Mouse (Mus musculus) embryonic fibroblast, embryonic 13.5 days (primary cell): ENCODE measurements around the gene C1rl. TPM values are rescaled to one million over a fixed set of nuclear protein-coding genes. Genes with fewer than 3 reads are reported as not detected.
A peak's percentile ranks its signal among the peaks of the same experiment; 100 is the strongest.

ENCODE experiments used
- H3K27ac ChIP-seq: 2 replicates; pipeline ENCODE4 v1.5.1; 2012; ENCODE audit warnings: low read length, control low read depth, inconsistent platforms; ENCODE audit not compliant: insufficient read depth
- H3K4me1 ChIP-seq: 2 replicates; pipeline ENCODE4 v1.6.1; 2011; ENCODE audit warnings: low read length; ENCODE audit not compliant: control insufficient read depth, insufficient read depth
- H3K4me3 ChIP-seq: 2 replicates; pipeline ENCODE4 v1.5.1; 2011; ENCODE audit warnings: mild to moderate bottlenecking, control low read depth, low read length; ENCODE audit not compliant: insufficient read depth
- CTCF ChIP-seq: IDR thresholded peaks from 2 replicates; pipeline ENCODE4 v1.5.1; 2011; ENCODE audit warnings: mild to moderate bottlenecking, control low read depth, low read length, moderate library complexity, borderline replicate concordance; ENCODE audit not compliant: insufficient read depth
- POLR2A ChIP-seq: IDR thresholded peaks from 2 replicates; pipeline ENCODE4 v1.6.1; 2011; ENCODE audit warnings: low read depth, mild to moderate bottlenecking, control low read depth, low read length, moderate library complexity
- polyA plus RNA-seq: library from polyadenylated mRNA; stranded (reverse); fragments of >200 nt; gene quantifications from 2 replicates; pipeline ENCODE4 v1.2.4, GENCODE M21; 2011; ENCODE audit warnings: low read depth; ENCODE audit not compliant: missing spikeins, insufficient read length

C1rl gene
- polyA plus RNA-seq: 3.3 and 3.6 TPM in 2 replicates

DNA sequence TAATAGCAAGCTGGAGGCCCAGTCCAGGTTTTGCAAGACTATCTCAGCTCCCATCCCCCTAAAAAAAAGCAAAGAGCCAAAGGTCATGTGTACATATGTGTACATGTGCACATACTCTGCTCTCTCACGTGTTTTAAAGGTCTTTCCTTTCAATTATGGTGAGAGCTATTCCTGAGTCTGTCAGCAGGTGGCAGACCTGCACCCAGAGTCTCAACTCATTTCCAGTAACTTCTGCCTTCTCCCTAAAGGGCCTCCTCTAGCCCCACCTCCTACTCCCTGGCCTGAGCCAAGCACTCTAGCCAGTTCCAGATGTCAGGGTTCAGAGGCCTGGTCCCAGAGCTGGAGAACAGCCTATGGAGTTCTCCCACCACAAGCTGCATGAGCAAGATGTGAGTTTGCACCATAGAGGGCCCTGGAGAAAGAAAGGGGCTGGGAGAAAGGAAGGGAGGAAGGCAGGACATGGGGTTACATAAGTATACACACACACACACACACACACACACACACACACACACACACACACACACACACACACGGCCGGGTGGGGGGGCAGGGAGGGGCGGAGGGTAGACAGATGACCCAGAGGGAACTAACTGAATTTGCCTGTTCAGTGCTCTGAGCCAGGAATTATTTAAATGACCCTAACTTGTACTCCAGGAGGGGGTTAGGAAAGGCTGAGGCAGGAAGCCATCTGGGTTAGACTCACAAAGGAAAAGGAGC is at the start of gene C1rl:
TSS of gene C1rl (plus strand) at position 272 of the 720 bp plus-strand sequence.
- TF ChIP-seq CTCF (peak; percentile 42; the same call in 1 of the 2 replicates), POLR2A (peak; percentile 46)
- H3K4me3 ChIP-seq: no peak within 1 kb of the TSS
- peak within 1 kb of the TSS; percentile 34 for H3K27ac ChIP-seq
- H3K4me1 ChIP-seq: no peaks in the 10 kb centered on the region; the same call in 1 of the 2 replicates

DNA sequence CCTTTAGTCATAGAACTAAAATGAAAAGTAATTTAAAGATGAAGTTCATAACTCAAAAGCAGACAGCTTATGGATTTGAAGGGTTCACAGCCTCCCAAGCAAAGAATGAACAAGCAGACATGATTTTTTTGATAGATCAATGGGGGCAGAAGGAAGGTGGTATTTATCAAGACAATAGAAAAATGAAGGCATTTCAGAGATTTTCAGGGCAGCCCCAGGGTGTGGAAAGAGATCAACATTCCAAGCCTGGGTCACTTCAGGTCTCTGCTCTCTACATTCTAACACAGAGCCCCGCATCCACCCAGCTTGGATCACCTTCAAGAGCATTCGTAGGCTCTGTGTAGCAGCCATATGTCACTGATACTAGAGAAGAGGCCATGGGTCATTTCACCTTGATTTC is 49.6 kb upstream of the C1rl start:
- TF ChIP-seq CTCF: no peak
- TF ChIP-seq POLR2A: no peak
- no peaks in the 10 kb centered on the region for H3K4me1 ChIP-seq
- no peak overlapping the region for H3K27ac ChIP-seq
- no peak overlapping the region for H3K4me3 ChIP-seq

DNA sequence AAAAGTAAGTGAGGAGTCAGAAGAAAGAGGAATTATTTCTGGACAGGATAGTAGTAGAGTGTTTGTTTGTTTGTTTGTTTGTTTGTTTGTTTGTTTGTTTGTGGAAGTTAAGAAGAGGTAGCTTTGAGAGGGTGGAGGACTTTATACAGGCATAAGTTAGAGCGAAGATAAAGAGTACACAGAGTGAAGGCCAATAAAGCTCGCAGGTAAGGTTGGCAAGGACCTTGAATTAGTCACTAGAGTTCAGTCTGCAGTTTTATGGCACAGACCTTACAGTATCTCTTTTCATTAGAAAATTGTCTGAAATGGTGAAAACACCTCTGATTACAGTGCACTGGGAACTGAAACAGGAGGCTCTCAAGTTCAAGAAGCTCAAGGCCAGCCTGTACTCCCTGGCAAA is 46.9 kb upstream of the C1rl start:
- TF ChIP-seq CTCF (no peak), POLR2A (no peak)
- no peak overlapping the region for H3K4me3 ChIP-seq
- no peaks in the 10 kb centered on the region for H3K4me1 ChIP-seq

DNA sequence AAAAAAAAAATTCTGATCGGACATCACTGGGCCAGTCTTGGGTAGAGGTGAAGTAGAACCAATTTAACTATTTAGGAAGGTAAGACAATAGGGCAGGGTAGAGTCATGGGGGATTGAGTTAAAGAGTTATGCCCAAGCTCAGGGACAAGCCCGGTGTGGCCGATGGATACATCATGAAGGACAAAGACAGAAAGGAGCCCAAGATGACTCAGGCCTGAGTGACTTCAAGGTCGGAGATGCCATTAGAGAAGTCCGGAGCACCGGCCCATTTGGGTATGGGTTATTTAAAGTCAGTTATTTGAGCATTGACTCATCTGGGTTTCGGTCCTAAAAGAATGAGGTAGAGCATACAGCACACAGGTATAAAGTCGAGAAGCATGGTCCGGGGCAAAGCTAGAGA is 46.5 kb upstream of the C1rl start:
- Histone ChIP-seq H3K4me3 (no peak overlapping the region), H3K4me1 (no peaks in the 10 kb centered on the region)
- no peak for TF ChIP-seq CTCF
- no peak for TF ChIP-seq POLR2A

More for the DNA sequence above, 46.9 kb upstream of the C1rl start:
- no peak overlapping the region for H3K27ac ChIP-seq

DNA sequence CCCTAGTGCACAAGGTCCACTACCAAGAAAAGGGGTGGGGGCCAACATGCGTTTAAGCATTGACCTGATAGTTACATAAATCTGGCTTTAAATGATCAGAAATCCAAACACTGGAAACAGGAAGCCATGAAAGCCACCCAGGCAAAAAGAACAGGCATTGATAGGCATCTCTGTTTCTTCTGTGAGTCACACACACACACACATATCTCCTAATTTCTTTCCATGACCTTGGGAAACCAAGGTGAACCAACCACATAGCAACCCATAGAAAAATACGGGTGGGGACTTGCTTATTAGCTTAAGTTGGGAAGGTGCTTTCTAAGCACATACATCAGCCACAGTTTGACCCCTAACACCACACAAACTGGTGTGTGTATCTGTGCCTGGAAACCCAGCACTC is 45.6 kb upstream of the C1rl start:
- TF ChIP-seq CTCF (no peak), POLR2A (no peak)
- Histone ChIP-seq H3K4me3 (no peak overlapping the region), H3K27ac (no peak overlapping the region)

More for the DNA sequence above, 46.5 kb upstream of the C1rl start:
- H3K27ac ChIP-seq: no peak overlapping the region

DNA sequence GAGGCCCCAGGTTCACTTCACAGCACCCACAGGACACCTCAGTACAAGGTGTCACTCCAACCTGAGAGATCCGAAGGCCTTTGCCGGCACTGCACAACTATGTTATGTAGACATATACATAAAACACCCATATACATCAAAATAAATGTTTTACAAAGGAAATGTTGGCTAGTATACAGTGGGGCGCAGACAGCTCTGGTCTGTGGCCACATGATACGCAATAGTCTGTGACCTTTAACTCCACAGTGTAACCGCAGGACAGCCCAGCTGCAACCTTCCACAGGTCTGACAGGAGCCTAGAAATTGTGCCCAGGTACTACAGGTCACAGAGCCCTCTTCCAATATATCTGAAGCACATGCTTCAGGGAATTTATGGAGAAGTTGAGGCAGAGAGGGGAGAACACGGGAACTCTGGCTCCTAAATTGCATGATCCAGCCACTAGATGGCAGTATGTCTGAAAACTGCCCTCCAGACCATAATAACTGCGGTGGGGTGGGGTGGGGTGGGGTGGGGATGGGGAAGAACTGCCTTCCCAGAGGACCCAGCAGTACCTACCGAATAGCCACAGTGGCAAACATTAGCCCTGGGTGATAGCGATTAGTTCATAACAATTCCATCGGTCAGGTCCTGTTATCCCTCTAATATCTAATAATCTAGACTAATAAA is 44.6 kb upstream of the C1rl start:
- Histone ChIP-seq H3K4me3 (no peak overlapping the region), H3K27ac (no peak overlapping the region), H3K4me1 (no peaks in the 10 kb centered on the region)
- TF ChIP-seq POLR2A (no peak), CTCF (no peak)

More for the DNA sequence above, 45.6 kb upstream of the C1rl start:
- H3K4me1 ChIP-seq: no peaks in the 10 kb centered on the region

DNA sequence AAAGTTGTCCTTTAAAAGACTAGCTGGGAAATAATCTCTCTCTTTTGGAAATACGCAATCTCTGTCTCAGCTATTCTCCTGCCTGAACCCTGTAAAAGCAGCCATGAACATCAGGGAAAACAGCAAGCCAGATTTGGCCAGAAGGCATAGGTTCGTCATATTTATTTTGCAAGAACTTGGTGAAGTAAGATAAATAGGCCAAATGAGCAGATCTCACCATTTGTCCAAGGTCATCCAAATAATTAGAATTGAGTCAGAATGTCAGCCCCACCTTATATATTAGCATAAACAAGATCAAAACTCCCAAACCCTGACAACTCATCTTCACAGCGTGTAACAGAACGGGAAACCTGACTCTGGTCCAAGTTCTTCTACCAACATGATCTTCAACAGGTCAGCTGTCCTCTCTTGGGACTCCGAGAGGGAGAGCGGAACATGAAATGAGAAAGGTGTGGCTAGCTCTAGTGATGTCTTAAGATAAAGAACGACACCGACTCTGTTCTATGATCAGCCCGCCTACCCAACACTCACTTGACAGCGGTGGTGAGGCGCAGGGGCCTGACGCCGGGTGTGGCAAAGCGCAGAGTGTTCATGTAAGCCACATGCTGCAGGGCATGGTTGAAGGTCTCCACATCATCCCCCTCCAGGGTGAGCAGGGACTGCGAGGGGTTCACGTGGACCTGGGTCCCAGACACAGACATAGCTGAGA is 43.8 kb upstream of the C1rl start:
- TF ChIP-seq CTCF (no peak), POLR2A (no peak)
- no peak overlapping the region for H3K4me3 ChIP-seq
- H3K4me1 ChIP-seq: no peaks in the 10 kb centered on the region
- H3K27ac ChIP-seq: no peak overlapping the region

DNA sequence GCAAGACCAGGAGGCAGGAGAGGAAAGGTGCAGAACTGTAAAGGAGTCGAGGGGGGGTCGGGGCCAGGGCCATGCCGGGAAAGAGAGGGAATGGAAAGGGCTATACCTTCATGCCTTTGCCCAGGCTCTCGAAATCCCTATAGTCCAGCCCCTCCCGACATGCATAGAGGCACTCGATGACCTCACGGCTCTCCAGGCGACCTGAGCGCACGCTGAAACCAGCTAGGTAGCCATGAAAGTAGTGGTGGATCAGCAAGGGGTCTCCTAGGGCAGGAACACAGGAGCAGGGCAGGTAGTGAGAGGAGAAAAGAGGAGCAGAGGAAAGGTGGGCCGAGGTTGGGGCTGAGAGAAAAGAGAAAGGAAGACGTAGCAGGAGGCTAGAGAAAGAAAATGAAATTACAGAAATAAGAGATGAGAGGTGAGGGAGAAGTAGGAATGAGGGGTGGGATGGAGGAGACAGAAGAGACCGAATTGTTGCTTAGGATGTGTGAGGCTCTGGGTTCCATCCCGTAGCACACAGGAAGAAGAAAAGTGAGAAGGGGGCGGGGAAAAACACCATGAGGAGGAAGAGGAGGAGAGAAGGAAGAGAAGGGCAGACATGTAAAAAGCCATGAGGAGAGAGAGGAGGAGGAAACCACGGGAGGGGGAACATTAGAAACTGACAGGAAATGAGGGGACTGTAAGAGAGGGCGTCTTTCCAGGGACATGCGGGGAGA is 43.1 kb upstream of the C1rl start:
- Histone ChIP-seq H3K4me1 (no peaks in the 10 kb centered on the region), H3K27ac (no peak overlapping the region), H3K4me3 (no peak overlapping the region)
- no peak for TF ChIP-seq POLR2A
- TF ChIP-seq CTCF: no peak

DNA sequence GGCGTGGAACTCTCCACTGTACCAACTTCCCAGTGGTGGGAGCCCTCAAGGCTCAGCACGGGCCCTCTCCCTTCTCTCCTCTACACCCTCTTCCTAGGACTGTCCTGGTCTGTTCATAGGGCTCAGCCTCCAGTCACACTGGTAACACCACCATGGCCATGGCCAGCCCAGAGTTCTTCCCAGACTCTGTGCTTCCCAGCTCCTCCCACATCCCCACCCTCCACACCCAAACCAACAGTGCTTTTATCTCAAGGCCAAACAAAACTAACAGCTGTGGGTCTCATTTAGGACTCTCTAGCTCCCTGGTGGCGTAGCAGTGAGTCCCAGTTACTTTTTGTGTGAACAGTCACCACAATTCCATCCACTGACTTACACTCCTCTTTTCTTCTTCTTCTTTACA is 40.9 kb upstream of the C1rl start:
- Histone ChIP-seq H3K4me3 (no peak overlapping the region), H3K27ac (no peak overlapping the region), H3K4me1 (no peaks in the 10 kb centered on the region)
- no peak for TF ChIP-seq POLR2A
- no peak for TF ChIP-seq CTCF
